Mouse (Mus musculus): Measurements from ENCODE around the gene Fam118a. TPM values are rescaled to one million over a fixed set of nuclear protein-coding genes. Genes with fewer than 3 reads are reported as not detected.

The Fam118a gene
- total and polyA plus RNA-seq, 2 experiments = 1.3 to 3.0 TPM

GRCm38 (mm10) chr15:85000984-85001982, 27.5 kb upstream of the Fam118a start:
- DNase-seq (ENCODE audit: extremely low read depth, low read depth, low spot score) = peak; percentile 26
- 19% methylated on average over 29 of the region's 29 CpGs for WGBS
- no peak overlapping the region for H3K27ac ChIP-seq (replicated peaks; ENCODE audit: insufficient read depth, low read depth, low read length)
- no peaks in the 10 kb centered on the region for H3K36me3 ChIP-seq (ENCODE audit: control insufficient read depth, insufficient read depth, low read length)
- TF ChIP-seq CTCF (IDR thresholded peaks at IDR 0.05; ENCODE audit: low read depth, low read length) (peak; percentile 94), POLR2A (IDR thresholded peaks at IDR 0.05; ENCODE audit: extremely low read depth, insufficient read depth, low read length) (no peak)
- H3K79me2 ChIP-seq (ENCODE audit: control insufficient read depth, insufficient read depth, low read length) = no peaks in the 10 kb centered on the region
- H3K27me3 ChIP-seq (ENCODE audit: control insufficient read depth, insufficient read depth, low read length) = no peaks in the 10 kb centered on the region
- H3K4me3 ChIP-seq (ENCODE audit: insufficient read depth, low read depth, low read length) = no peak overlapping the region
- H3K4me1 ChIP-seq (ENCODE audit: control insufficient read depth, insufficient read depth, low read length) = no peaks in the 10 kb centered on the region
- no peak overlapping the region for H3K9ac ChIP-seq (ENCODE audit: low read depth, low read length)

- no peaks in the 10 kb centered on the region for H3K36me3 ChIP-seq (ENCODE audit: control insufficient read depth, insufficient read depth, low read length)
- no peaks in the 10 kb centered on the region for H3K79me2 ChIP-seq (ENCODE audit: control insufficient read depth, insufficient read depth, low read length)
- no peaks in the 10 kb centered on the region for H3K27me3 ChIP-seq (ENCODE audit: control insufficient read depth, insufficient read depth, low read length)
- no peak for TF ChIP-seq POLR2A (IDR thresholded peaks at IDR 0.05; ENCODE audit: extremely low read depth, insufficient read depth, low read length)
- no peak for TF ChIP-seq CTCF (IDR thresholded peaks at IDR 0.05; ENCODE audit: low read depth, low read length)
- H3K27ac ChIP-seq (replicated peaks; ENCODE audit: insufficient read depth, low read depth, low read length) = no peak overlapping the region
- 78% methylated on average over 8 of the region's 8 CpGs for WGBS
- H3K4me1 ChIP-seq (ENCODE audit: control insufficient read depth, insufficient read depth, low read length) = no peaks in the 10 kb centered on the region
- H3K4me3 ChIP-seq (ENCODE audit: insufficient read depth, low read depth, low read length) = no peak overlapping the region
- H3K9ac ChIP-seq (ENCODE audit: low read depth, low read length) = no peak overlapping the region
- DNase-seq (ENCODE audit: extremely low read depth, low read depth, low spot score) = no peak
Measured at GRCm38 (mm10) chr15:85009666-85010065, 19.1 kb upstream of the Fam118a start.

- WGBS = 23% methylated on average over 19 of the region's 19 CpGs
- H3K79me2 ChIP-seq (ENCODE audit: control insufficient read depth, insufficient read depth, low read length) = no peaks in the 10 kb centered on the region
- no peaks in the 10 kb centered on the region for H3K36me3 ChIP-seq (ENCODE audit: control insufficient read depth, insufficient read depth, low read length)
- TF ChIP-seq CTCF (IDR thresholded peaks at IDR 0.05; ENCODE audit: low read depth, low read length) = no peak
- no peak for TF ChIP-seq POLR2A (IDR thresholded peaks at IDR 0.05; ENCODE audit: extremely low read depth, insufficient read depth, low read length)
- peaks cover 13% of the 10 kb centered on the region for H3K27me3 ChIP-seq (ENCODE audit: control insufficient read depth, insufficient read depth, low read length)
- H3K4me3 ChIP-seq (ENCODE audit: insufficient read depth, low read depth, low read length) = no peak overlapping the region
- H3K27ac ChIP-seq (replicated peaks; ENCODE audit: insufficient read depth, low read depth, low read length) = no peak overlapping the region
- no peak overlapping the region for H3K9ac ChIP-seq (ENCODE audit: low read depth, low read length)
- peak; percentile 10 for DNase-seq (ENCODE audit: extremely low read depth, low read depth, low spot score)
- no peaks in the 10 kb centered on the region for H3K4me1 ChIP-seq (ENCODE audit: control insufficient read depth, insufficient read depth, low read length)
Measured at GRCm38 (mm10) chr15:85011895-85012661, 16.7 kb upstream of the Fam118a start.

GRCm38 (mm10) chr15:85012662-85013054, 16.1 kb upstream of the Fam118a start:
- TF ChIP-seq POLR2A (IDR thresholded peaks at IDR 0.05; ENCODE audit: extremely low read depth, insufficient read depth, low read length) (no peak), CTCF (IDR thresholded peaks at IDR 0.05; ENCODE audit: low read depth, low read length) (no peak)
- Histone ChIP-seq H3K27me3 (ENCODE audit: control insufficient read depth, insufficient read depth, low read length) (peaks cover 18% of the 10 kb centered on the region), H3K4me3 (ENCODE audit: insufficient read depth, low read depth, low read length) (no peak overlapping the region), H3K36me3 (ENCODE audit: control insufficient read depth, insufficient read depth, low read length) (no peaks in the 10 kb centered on the region), H3K9ac (ENCODE audit: low read depth, low read length) (no peak overlapping the region), H3K27ac (replicated peaks; ENCODE audit: insufficient read depth, low read depth, low read length) (no peak overlapping the region), H3K79me2 (ENCODE audit: control insufficient read depth, insufficient read depth, low read length) (no peaks in the 10 kb centered on the region), H3K4me1 (ENCODE audit: control insufficient read depth, insufficient read depth, low read length) (no peaks in the 10 kb centered on the region)
- WGBS = 41% methylated on average over 2 of the region's 2 CpGs
- no peak for DNase-seq (ENCODE audit: extremely low read depth, low read depth, low spot score)

GRCm38 (mm10) chr15:85015771-85016170, 13.0 kb upstream of the Fam118a start:
- no peak for DNase-seq (ENCODE audit: extremely low read depth, low read depth, low spot score)
- Histone ChIP-seq H3K27ac (replicated peaks; ENCODE audit: insufficient read depth, low read depth, low read length) (no peak overlapping the region), H3K36me3 (ENCODE audit: control insufficient read depth, insufficient read depth, low read length) (no peaks in the 10 kb centered on the region), H3K4me1 (ENCODE audit: control insufficient read depth, insufficient read depth, low read length) (no peaks in the 10 kb centered on the region), H3K27me3 (ENCODE audit: control insufficient read depth, insufficient read depth, low read length) (peaks cover 18% of the 10 kb centered on the region), H3K79me2 (ENCODE audit: control insufficient read depth, insufficient read depth, low read length) (no peaks in the 10 kb centered on the region), H3K4me3 (ENCODE audit: insufficient read depth, low read depth, low read length) (no peak overlapping the region), H3K9ac (ENCODE audit: low read depth, low read length) (no peak overlapping the region)
- TF ChIP-seq POLR2A (IDR thresholded peaks at IDR 0.05; ENCODE audit: extremely low read depth, insufficient read depth, low read length) = no peak
- no peak for TF ChIP-seq CTCF (IDR thresholded peaks at IDR 0.05; ENCODE audit: low read depth, low read length)
- WGBS = 84% methylated on average over 11 of the region's 11 CpGs

Data from liver, adult 2 months (tissue).